Mouse (Mus musculus) CH12.LX (cell line): ENCODE measurements at regions not wholly inside any gene's neighbourhood (a gene's known extent, or its start where the extent isn't known, plus 50 kb on each side); places are given as distances from the start of the nearest gene placed in this dataset.
"Not testable (repeated sequence)": the region's sequence is repeated elsewhere in the genome, so short reads cannot be mapped to it uniquely, and the experiment has no call there.

ENCODE experiments used
- CHD2 ChIP-seq: IDR thresholded peaks from 2 replicates; pipeline ENCODE4 v1.6.1; 2011; ENCODE audit warnings: low read length, improper control_type of control experiment
- CTCF ChIP-seq, 2 experiments: IDR thresholded peaks in 1 of 2; conservative IDR thresholded peaks in 1 of 2; 2 replicates each; pipeline ENCODE4 v1.5.1; 2011 to 2012; ENCODE audit warnings: low read depth in 2 of 2, low read length in 2 of 2, improper control_type of control experiment in 1 of 2, inconsistent platforms in 1 of 2, mild to moderate bottlenecking in 1 of 2, moderate library complexity in 1 of 2
- E2F4 ChIP-seq: IDR thresholded peaks from 2 replicates; pipeline ENCODE4 v1.6.1; 2011; ENCODE audit warnings: low read depth, low read length, improper control_type of control experiment; ENCODE audit not compliant: insufficient replicate concordance
- EP300 ChIP-seq: IDR thresholded peaks from 2 replicates; pipeline ENCODE4 v1.6.1; 2011; ENCODE audit warnings: low read length, improper control_type of control experiment
- JUN ChIP-seq: IDR thresholded peaks from 2 replicates; pipeline ENCODE4 v1.6.1; 2011; ENCODE audit warnings: low read depth, mild to moderate bottlenecking, low read length, improper control_type of control experiment, moderate library complexity; ENCODE audit not compliant: insufficient read depth
- MAFK ChIP-seq: IDR thresholded peaks from 2 replicates; pipeline ENCODE4 v1.6.1; 2011; ENCODE audit warnings: low read length, improper control_type of control experiment; ENCODE audit not compliant: insufficient replicate concordance
- MEF2A ChIP-seq: IDR thresholded peaks from 2 replicates; pipeline ENCODE4 v1.6.1; 2014; ENCODE audit warnings: low read depth, mild to moderate bottlenecking, inconsistent platforms, low read length, improper control_type of control experiment, borderline replicate concordance
- NELFE ChIP-seq: IDR thresholded peaks from 2 replicates; pipeline ENCODE4 v1.6.1; 2011; ENCODE audit warnings: low read depth, low read length, improper control_type of control experiment
- POLR2A ChIP-seq: IDR thresholded peaks from 2 replicates; pipeline ENCODE4 v1.6.1; 2011; ENCODE audit warnings: low read depth, mild to moderate bottlenecking, improper control_type of control experiment, low read length
- SIN3A ChIP-seq: IDR thresholded peaks from 2 replicates; pipeline ENCODE4 v1.6.1; 2012; ENCODE audit warnings: low read length, improper control_type of control experiment, inconsistent platforms
- USF2 ChIP-seq: conservative IDR thresholded peaks from 2 replicates; pipeline ENCODE4 v1.6.1; 2011; ENCODE audit warnings: low read depth, low read length, improper control_type of control experiment
- ZMIZ1 ChIP-seq: IDR thresholded peaks from 2 replicates; pipeline ENCODE4 v1.6.1; 2012; ENCODE audit warnings: low read depth, mild to moderate bottlenecking, inconsistent platforms, low read length, improper control_type of control experiment

- TF ChIP-seq NELFE; CHD2; USF2; JUN; SIN3A; MAFK; CTCF (conservative IDR thresholded peaks at IDR 0.05 in 1 of 2, IDR thresholded peaks at IDR 0.05 in 1 of 2; ENCODE audit: low read depth in 2 of 2, low read length in 2 of 2); EP300; POLR2A; E2F4; ZMIZ1; MEF2A: not testable (repeated sequence)
Measured at GRCm38 (mm10) chr14:114349816-114350215, 742.2 kb upstream of the Gpc5 start.
